Mouse (Mus musculus): ENCODE data around the gene Clrn1.
A peak's percentile ranks its signal among the peaks of the same experiment; 100 is the strongest.
"Not testable (repeated sequence)": the region's sequence is repeated elsewhere in the genome, so short reads cannot be mapped to it uniquely, and the experiment has no call there.

Gene Clrn1

GRCm38 (mm10) chr3:58884801-58885573 is at the start of gene Clrn1:
Clrn1 (minus strand) TSS chr3:58885340.
- DNase-seq = no peak

- no peak for DNase-seq
These were observed 38.9 kb upstream of the Clrn1 start for GRCm38 (mm10) chr3:58924027-58924426.

GRCm38 (mm10) chr3:58923140-58923539 is 38.0 kb upstream of the Clrn1 start:
- DNase-seq = no peak

- no peak for DNase-seq
These were observed 37.5 kb upstream of the Clrn1 start for GRCm38 (mm10) chr3:58922636-58923035.

GRCm38 (mm10) chr3:58921316-58921715 is 36.2 kb upstream of the Clrn1 start:
- no peak for DNase-seq

- DNase-seq = no peak
These were observed 19.5 kb upstream of the Clrn1 start for GRCm38 (mm10) chr3:58904656-58905055.

- DNase-seq = no peak
These were observed 17.1 kb upstream of the Clrn1 start for GRCm38 (mm10) chr3:58902051-58902758.

- DNase-seq = no peak
These were observed 10.0 kb upstream of the Clrn1 start for GRCm38 (mm10) chr3:58895131-58895530.

GRCm38 (mm10) chr3:58894529-58894928 is 9.4 kb upstream of the Clrn1 start:
- no peak for DNase-seq

- DNase-seq = no peak
These were observed 4.5 kb upstream of the Clrn1 start for GRCm38 (mm10) chr3:58889670-58890069.

GRCm38 (mm10) chr3:58888131-58888715 is 3.1 kb upstream of the Clrn1 start:
- DNase-seq = no peak

GRCm38 (mm10) chr3:58887719-58888118 is 2.6 kb upstream of the Clrn1 start:
- no peak for DNase-seq

- DNase-seq = no peak
These were observed 1.6 kb downstream of the Clrn1 start for GRCm38 (mm10) chr3:58883511-58883907.

GRCm38 (mm10) chr3:58882878-58883510 is 2.1 kb downstream of the Clrn1 start:
- no peak for DNase-seq

- DNase-seq = no peak
These were observed 4.1 kb downstream of the Clrn1 start for GRCm38 (mm10) chr3:58881016-58881415.

GRCm38 (mm10) chr3:58880181-58880580 is 5.0 kb downstream of the Clrn1 start:
- no peak for DNase-seq

GRCm38 (mm10) chr3:58871882-58872281 is 13.3 kb downstream of the Clrn1 start:
- not testable (repeated sequence) for DNase-seq

- peak; percentile 53 for DNase-seq
These were observed 19.4 kb downstream of the Clrn1 start for GRCm38 (mm10) chr3:58865690-58866089.

- DNase-seq = no peak
These were observed 22.2 kb downstream of the Clrn1 start for GRCm38 (mm10) chr3:58862976-58863375.

GRCm38 (mm10) chr3:58843415-58843814 is 41.7 kb downstream of the Clrn1 start:
- no peak for DNase-seq

- DNase-seq = peak; percentile 70
These were observed 51.5 kb downstream of the Clrn1 start for GRCm38 (mm10) chr3:58833442-58834160.

- DNase-seq = no peak
These were observed 52.3 kb downstream of the Clrn1 start for GRCm38 (mm10) chr3:58832888-58833287.

- DNase-seq = no peak
These were observed 53.6 kb downstream of the Clrn1 start for GRCm38 (mm10) chr3:58831586-58831985.

Measured in cerebellum, adult 9-11 months (tissue).